Mouse (Mus musculus): ENCODE measurements at regions not wholly inside any gene's neighbourhood (a gene's known extent, or its start where the extent isn't known, plus 50 kb on each side); places are given as distances from the start of the nearest gene placed in this dataset.

- no peak for DNase-seq
These were observed 51.9 kb upstream of the Slco4a1 start for GRCm38 (mm10) chr2:180404168-180404567.

- no peak for DNase-seq
These were observed 52.4 kb upstream of the Slco4a1 start for GRCm38 (mm10) chr2:180403621-180404020.

GRCm38 (mm10) chr2:180402851-180403459 is 53.1 kb upstream of the Slco4a1 start:
- no peak for DNase-seq

- DNase-seq, result no peak
These were observed 53.6 kb upstream of the Slco4a1 start for GRCm38 (mm10) chr2:180402433-180402832.

- no peak for DNase-seq
These were observed 54.3 kb upstream of the Slco4a1 start for GRCm38 (mm10) chr2:180401409-180402391.

GRCm38 (mm10) chr2:180400514-180401019 is 55.5 kb upstream of the Slco4a1 start:
- DNase-seq, result no peak

- DNase-seq, result peak; percentile 50
These were observed 56.2 kb upstream of the Slco4a1 start for GRCm38 (mm10) chr2:180399651-180400513.

GRCm38 (mm10) chr2:180398851-180399447 is 57.1 kb upstream of the Slco4a1 start:
- DNase-seq, result no peak

GRCm38 (mm10) chr2:180398481-180398754 is 57.6 kb upstream of the Slco4a1 start:
- DNase-seq, result no peak

- no peak for DNase-seq
These were observed 58.1 kb upstream of the Slco4a1 start for GRCm38 (mm10) chr2:180397723-180398480.

- no peak for DNase-seq
These were observed 59.2 kb upstream of the Slco4a1 start for GRCm38 (mm10) chr2:180396664-180397377.

GRCm38 (mm10) chr2:180396211-180396610 is 59.8 kb upstream of the Slco4a1 start:
- no peak for DNase-seq

GRCm38 (mm10) chr2:180395279-180396034 is 60.6 kb upstream of the Slco4a1 start:
- no peak for DNase-seq

GRCm38 (mm10) chr2:180392846-180393700 is 58.6 kb upstream of the Gata5 start:
- no peak for DNase-seq

GRCm38 (mm10) chr2:180392298-180392697 is 57.8 kb upstream of the Gata5 start:
- no peak for DNase-seq

- DNase-seq, result no peak
These were observed 56.9 kb upstream of the Gata5 start for GRCm38 (mm10) chr2:180391349-180391748.

- no peak for DNase-seq
These were observed 55.9 kb upstream of the Gata5 start for GRCm38 (mm10) chr2:180390216-180390996.

GRCm38 (mm10) chr2:180389486-180389885 is 55.0 kb upstream of the Gata5 start:
- no peak for DNase-seq

- DNase-seq, result no peak
These were observed 54.5 kb upstream of the Gata5 start for GRCm38 (mm10) chr2:180389013-180389412.
